Mouse (Mus musculus) spleen, adult 2 months (tissue): Measurements from ENCODE around the gene Cspg5. TPM values are rescaled to one million over a fixed set of nuclear protein-coding genes. Genes with fewer than 3 reads are reported as not detected.

Source experiments
- DNase-seq, 2 experiments: peaks; one replicate each; pipeline versions ENCODE4 v3.0.0 to v3.0.0-alpha.2; 2012 to 2021; ENCODE audit warnings: low spot score in 2 of 2, low read depth in 1 of 2
- H3K27ac ChIP-seq: fragments of 200-500 bp; 2 replicates; pipeline ENCODE4 v1.5.1; 2012; ENCODE audit warnings: low read length, inconsistent platforms; ENCODE audit not compliant: insufficient read depth
- H3K27me3 ChIP-seq: fragments of 200-500 bp; 2 replicates; pipeline ENCODE4 v1.6.1; 2012; ENCODE audit warnings: mild to moderate bottlenecking, moderate library complexity, low read length, inconsistent platforms; ENCODE audit not compliant: control insufficient read depth, insufficient read depth
- H3K36me3 ChIP-seq: fragments of 200-500 bp; 2 replicates; pipeline ENCODE4 v1.6.1; 2012; ENCODE audit warnings: mild to moderate bottlenecking, low read length, inconsistent platforms; ENCODE audit not compliant: control insufficient read depth, insufficient read depth
- H3K4me1 ChIP-seq: fragments of 200-500 bp; 2 replicates; pipeline ENCODE4 v1.6.1; 2011; ENCODE audit warnings: inconsistent platforms; ENCODE audit not compliant: control insufficient read depth, insufficient read depth, insufficient read length
- H3K4me3 ChIP-seq: fragments of 200-500 bp; 2 replicates; pipeline ENCODE4 v1.5.1; 2011; ENCODE audit warnings: mild to moderate bottlenecking, inconsistent platforms; ENCODE audit not compliant: insufficient read depth, insufficient read length; ENCODE audit errors: extremely low read depth
- CTCF ChIP-seq: fragments of 200-500 bp; IDR thresholded peaks from 2 replicates; pipeline ENCODE4 v1.5.1; 2011; ENCODE audit warnings: mild to moderate bottlenecking, inconsistent platforms; ENCODE audit not compliant: insufficient read depth, insufficient read length, insufficient replicate concordance; ENCODE audit errors: extremely low read depth
- POLR2A ChIP-seq: fragments of 200-500 bp; IDR thresholded peaks from 2 replicates; pipeline ENCODE4 v1.6.1; 2011; ENCODE audit warnings: low read depth, low read length, inconsistent platforms
- WGBS: fragments of 180-500 bp; shearing (Covaris S2); methylation state at CpG from one replicate; pipeline ENCODE4 v1.1.7; 2018; 5-methylcytosine and 5-hydroxymethylcytosine counted together
- polyA plus RNA-seq: library from polyadenylated mRNA; depleted of rRNA; stranded (reverse); fragments of >200 nt; gene quantifications from 2 replicates; pipeline ENCODE4 v1.2.3, GENCODE M21; 2012

Gene Cspg5
- polyA plus RNA-seq, 1 experiment, result 0.27 TPM

- WGBS, result 91% methylated on average over 14 of the region's 14 CpGs
- H3K27ac ChIP-seq, result no peak overlapping the region
- no peaks in the 10 kb centered on the region for H3K36me3 ChIP-seq
- H3K27me3 ChIP-seq, result peaks cover 3% of the 10 kb centered on the region
- TF ChIP-seq POLR2A (no peak), CTCF (no peak)
- no peak for DNase-seq
- peaks cover 4% of the 10 kb centered on the region; the same call in 1 of the 2 replicates for H3K4me1 ChIP-seq
- no peak overlapping the region for H3K4me3 ChIP-seq
These were observed 7.2 kb downstream of the Cspg5 start for GRCm38 (mm10) chr9:110250776-110251175.

GRCm38 (mm10) chr9:110255407-110256019 is 11.9 kb downstream of the Cspg5 start:
- Histone ChIP-seq H3K27me3 (no peaks in the 10 kb centered on the region), H3K4me1 (no peaks in the 10 kb centered on the region), H3K4me3 (no peak overlapping the region), H3K27ac (no peak overlapping the region), H3K36me3 (no peaks in the 10 kb centered on the region)
- 81% methylated on average over 15 of the region's 15 CpGs for WGBS
- TF ChIP-seq CTCF (no peak), POLR2A (no peak)
- DNase-seq, result no peak

DNA sequence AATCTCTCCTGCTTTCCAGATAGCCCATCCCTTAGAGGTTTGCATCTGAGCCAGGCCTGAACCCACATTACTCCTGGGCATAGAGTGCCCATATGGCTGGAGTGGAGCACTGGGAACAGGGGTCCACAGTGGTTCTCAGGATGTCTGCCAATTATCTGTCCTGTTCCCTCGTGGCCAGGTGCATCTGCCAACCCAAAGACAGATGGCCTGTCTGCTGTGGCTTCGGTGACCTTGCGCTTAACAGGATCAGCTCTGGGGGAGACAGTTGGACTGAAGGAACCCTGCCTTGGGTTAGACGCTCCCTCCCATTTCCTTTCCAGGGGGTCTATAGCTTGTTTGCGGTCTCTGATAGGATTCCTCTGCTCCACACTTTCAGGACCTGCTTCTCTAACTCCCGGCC is 15.1 kb downstream of the Cspg5 start:
- no peak overlapping the region for H3K4me3 ChIP-seq
- H3K36me3 ChIP-seq, result no peaks in the 10 kb centered on the region
- DNase-seq, result no peak
- H3K27ac ChIP-seq, result no peak overlapping the region
- TF ChIP-seq CTCF (no peak), POLR2A (no peak)
- no peaks in the 10 kb centered on the region for H3K27me3 ChIP-seq
- 68% methylated on average over 6 of the region's 6 CpGs for WGBS
- no peaks in the 10 kb centered on the region for H3K4me1 ChIP-seq

DNA sequence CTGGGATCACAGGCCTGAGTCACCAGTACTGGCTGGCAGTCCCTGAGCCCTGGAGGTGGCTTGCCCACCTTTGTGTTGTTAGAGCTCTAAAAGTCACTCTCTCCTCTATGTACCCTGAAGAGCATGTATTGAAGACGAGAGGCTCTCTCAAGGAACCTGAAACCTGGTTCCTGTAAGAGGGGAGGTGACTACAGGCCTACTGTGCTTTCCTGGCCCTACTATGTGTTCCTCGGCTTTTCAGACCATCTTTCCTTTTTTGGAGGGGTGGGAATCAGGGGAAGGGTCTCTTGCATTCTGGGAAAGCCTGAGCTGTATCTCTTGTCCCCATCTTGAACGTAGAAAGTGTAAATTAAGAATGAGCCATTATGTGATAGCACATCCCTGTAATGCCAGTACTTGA is 15.5 kb downstream of the Cspg5 start:
- DNase-seq, result no peak
- WGBS, result 78% methylated on average over 3 of the region's 3 CpGs
- Histone ChIP-seq H3K4me3 (no peak overlapping the region), H3K27ac (no peak overlapping the region), H3K27me3 (no peaks in the 10 kb centered on the region), H3K36me3 (no peaks in the 10 kb centered on the region), H3K4me1 (no peaks in the 10 kb centered on the region)
- no peak for TF ChIP-seq CTCF
- no peak for TF ChIP-seq POLR2A

GRCm38 (mm10) chr9:110263181-110263580 is 19.6 kb downstream of the Cspg5 start:
- 92% methylated on average over 8 of the region's 8 CpGs for WGBS
- H3K36me3 ChIP-seq, result no peaks in the 10 kb centered on the region

GRCm38 (mm10) chr9:110264991-110265390 is 21.4 kb downstream of the Cspg5 start:
- Histone ChIP-seq H3K4me3 (no peak overlapping the region), H3K27me3 (no peaks in the 10 kb centered on the region), H3K27ac (no peak overlapping the region), H3K4me1 (no peaks in the 10 kb centered on the region), H3K36me3 (no peaks in the 10 kb centered on the region)
- TF ChIP-seq CTCF (no peak), POLR2A (no peak)
- DNase-seq, result no peak
- 94% methylated on average over 9 of the region's 9 CpGs for WGBS

More at GRCm38 (mm10) chr9:110263181-110263580, 19.6 kb downstream of the Cspg5 start:
- Histone ChIP-seq H3K4me3 (no peak overlapping the region), H3K27me3 (no peaks in the 10 kb centered on the region), H3K27ac (no peak overlapping the region), H3K4me1 (no peaks in the 10 kb centered on the region)
- TF ChIP-seq CTCF (no peak), POLR2A (no peak)
- no peak for DNase-seq

- Histone ChIP-seq H3K27ac (no peak overlapping the region), H3K36me3 (no peaks in the 10 kb centered on the region), H3K4me1 (no peaks in the 10 kb centered on the region), H3K27me3 (no peaks in the 10 kb centered on the region), H3K4me3 (no peak overlapping the region)
- TF ChIP-seq CTCF, result no peak
- no peak for TF ChIP-seq POLR2A
- 93% methylated on average over 10 of the region's 10 CpGs for WGBS
- DNase-seq, result no peak
These were observed 24.8 kb downstream of the Cspg5 start for GRCm38 (mm10) chr9:110268416-110268815.

GRCm38 (mm10) chr9:110272330-110272729 is 28.7 kb downstream of the Cspg5 start:
- WGBS, result 92% methylated on average over 3 of the region's 3 CpGs
- no peaks in the 10 kb centered on the region for H3K36me3 ChIP-seq

More at GRCm38 (mm10) chr9:110272330-110272729, 28.7 kb downstream of the Cspg5 start:
- no peak for DNase-seq
- Histone ChIP-seq H3K4me3 (no peak overlapping the region), H3K27me3 (no peaks in the 10 kb centered on the region), H3K4me1 (no peaks in the 10 kb centered on the region), H3K27ac (no peak overlapping the region)
- no peak for TF ChIP-seq CTCF
- no peak for TF ChIP-seq POLR2A
